Mouse (Mus musculus): ENCODE measurements at regions not wholly inside any gene's neighbourhood (a gene's known extent, or its start where the extent isn't known, plus 50 kb on each side); places are given as distances from the start of the nearest gene placed in this dataset.

DNA sequence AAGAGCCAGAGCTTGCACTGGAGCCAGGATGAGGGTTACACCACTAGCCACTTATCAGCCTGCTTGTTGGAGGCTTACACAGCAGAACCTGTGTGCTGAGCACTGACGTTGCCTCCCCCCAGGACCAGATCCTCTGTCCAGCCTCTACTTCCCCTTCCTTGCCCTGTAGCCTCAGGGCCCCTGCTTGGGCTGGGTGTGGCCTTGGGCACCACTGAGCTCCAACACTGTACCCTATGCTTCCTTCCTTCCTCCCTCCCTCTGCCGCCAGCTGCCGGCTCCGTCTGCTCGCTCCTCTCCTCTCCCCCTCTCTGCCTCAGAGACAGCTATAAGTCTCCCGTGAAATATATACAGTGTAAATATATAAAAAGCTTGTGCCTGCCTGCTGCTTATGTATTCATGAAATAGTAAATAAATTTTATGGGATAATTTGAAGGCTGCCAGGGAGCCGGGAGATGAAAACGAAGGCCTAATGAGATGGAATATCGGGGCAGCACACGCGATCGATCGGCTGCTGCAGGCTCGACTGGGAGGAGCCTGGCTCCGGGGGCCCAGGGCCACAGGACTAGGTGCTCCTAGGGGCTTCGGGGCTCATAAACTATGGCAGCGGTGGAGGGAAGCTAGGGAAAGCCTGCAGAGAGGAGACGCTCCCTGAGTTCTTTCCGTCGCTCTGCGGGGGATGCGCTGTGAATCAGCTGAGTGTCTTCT is 135.6 kb downstream of the Rbm19 start:
- DNase-seq = no peak

DNA sequence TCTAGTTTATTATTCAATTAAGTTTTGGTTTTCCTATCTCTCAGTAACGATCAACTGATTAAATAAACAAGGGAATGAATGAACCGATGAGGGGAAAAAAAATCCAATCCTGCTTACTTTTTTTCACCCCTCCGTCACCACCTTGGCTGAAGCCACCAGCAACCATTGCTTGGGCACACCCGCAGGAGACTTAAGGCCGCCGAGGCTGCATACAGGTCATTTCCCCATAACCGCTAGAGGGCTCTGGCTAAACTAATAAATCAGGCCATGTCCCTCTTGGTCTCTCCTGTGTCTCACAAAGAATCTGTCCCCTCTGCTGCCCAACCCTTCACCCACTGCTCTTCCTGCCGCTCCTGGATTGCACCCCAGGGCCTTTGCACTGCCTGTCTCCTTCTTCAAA is 136.3 kb downstream of the Rbm19 start:
- no peak for DNase-seq

DNA sequence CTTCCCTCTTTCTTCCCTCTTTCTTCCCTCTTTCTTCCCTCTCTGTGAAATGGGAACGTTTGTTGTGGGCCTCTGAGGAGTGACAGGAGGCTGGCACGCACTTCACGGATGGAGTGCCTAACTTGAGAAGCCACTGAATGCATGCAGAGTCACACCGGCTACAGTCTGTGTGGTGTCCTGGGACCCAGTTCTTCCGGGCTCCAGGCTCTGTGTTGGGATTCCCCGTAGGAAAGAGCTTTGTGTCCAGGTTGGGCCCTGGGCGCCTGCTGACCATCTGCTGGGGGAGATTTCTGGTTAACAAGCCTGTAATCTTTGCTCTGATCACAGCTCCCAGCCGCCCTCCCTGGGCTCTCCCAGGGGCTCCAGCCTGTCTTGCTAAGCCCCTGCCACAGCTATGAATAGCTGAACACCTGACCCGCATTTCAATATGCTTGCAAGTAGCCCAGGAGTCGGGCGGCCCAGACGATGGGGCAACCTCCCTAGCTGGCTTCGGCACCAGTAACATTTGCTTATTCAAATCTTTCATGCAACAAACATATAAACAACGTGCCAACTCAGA is 146.5 kb downstream of the Rbm19 start:
- DNase-seq = no peak

DNA sequence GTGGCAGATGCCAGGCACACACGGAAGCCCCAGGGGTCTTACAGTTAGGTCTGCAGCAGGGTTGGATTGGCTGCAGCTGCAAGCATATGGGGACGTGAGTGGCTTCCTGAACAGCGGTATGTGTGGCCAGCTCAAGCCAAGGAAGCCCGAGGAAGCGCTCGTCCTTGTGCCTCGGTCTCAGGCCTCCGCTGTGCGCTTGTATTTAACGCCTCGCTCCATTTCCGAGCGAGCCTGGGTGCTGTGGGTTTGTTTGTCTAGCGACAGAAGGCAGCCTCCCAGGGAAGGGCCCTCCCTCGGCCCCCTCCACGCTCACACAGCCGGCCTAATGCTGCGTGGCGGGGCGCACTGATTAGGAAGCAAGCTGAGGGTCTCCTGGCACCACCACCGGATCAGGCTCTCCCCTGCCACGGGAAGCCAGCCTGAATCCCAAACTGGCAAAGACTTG is 153.2 kb downstream of the Rbm19 start:
- no peak for DNase-seq

DNA sequence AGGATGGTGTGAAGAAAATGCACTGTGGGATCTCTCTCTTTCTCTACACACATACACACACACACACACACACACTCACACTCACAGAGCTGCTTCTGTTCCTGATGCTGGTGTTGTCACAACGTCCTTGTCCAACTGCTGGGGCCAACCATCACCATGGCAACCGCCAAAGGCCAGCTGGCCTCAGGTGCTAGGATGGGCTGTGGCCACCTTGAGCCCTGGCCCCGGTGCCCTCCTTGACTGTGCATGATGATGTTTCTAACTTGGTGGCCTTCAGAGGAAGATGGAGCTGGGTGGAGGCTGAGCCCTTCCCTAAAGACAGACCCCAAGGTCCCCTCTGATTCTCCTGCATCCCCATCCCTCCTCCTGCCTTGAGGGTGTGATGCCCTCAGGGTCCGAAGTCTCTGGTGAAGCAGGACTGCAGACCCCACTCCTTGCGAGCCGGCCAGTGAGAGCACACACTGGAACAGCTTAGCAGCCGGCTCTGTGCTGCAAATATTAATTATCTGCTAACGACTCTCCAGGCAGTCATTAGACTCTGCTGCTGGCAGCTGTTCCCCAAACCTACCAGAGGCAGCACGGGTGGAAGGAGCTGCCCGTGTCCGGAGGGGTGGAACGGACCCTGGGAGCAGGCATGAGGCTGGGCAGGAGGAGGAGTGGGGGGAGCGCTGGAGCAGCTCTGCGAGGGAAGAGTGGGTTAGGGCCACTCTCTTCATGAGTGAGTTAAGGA is 154.8 kb downstream of the Rbm19 start:
- no peak for DNase-seq

DNA sequence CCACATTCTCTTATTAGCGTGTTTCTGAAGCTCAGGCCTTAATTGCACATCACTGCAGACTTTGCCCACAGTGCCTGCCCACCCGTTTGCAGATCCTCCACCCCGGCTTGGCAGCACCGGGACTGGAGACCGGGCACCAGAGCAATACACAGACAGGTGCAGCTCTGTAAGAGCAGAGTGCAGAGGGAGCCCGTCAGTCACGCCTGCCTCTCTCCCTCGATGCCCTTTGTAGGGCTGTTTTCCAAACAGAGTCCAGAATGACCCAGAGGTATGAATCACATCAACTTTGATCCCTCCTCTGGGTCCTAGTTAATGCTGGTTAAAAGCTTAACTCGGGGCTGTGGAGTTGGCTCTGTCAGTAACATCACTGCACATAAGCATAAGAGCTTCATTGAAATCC is 155.3 kb upstream of the Lhx5 start:
- no peak for DNase-seq

DNA sequence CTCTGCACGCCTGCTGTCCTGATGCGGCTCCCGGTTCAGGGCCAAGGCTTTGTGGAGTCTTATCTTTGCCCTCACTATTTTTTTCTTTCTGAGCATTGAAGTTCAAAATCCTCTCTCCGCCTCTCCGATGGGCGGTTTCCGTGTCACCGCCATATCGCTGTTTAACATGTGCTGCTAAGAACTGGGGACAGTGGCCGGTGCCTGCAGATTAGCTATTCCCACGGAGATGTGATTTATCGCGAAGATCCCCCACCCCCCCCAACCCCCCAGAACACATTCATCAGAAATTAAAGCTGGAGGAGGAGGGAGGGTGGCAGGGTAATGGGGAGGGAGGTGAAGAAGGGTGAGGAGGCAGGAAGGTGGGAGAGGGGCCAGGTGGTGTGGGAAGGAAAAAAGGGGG is 151.2 kb upstream of the Lhx5 start:
- no peak for DNase-seq

DNA sequence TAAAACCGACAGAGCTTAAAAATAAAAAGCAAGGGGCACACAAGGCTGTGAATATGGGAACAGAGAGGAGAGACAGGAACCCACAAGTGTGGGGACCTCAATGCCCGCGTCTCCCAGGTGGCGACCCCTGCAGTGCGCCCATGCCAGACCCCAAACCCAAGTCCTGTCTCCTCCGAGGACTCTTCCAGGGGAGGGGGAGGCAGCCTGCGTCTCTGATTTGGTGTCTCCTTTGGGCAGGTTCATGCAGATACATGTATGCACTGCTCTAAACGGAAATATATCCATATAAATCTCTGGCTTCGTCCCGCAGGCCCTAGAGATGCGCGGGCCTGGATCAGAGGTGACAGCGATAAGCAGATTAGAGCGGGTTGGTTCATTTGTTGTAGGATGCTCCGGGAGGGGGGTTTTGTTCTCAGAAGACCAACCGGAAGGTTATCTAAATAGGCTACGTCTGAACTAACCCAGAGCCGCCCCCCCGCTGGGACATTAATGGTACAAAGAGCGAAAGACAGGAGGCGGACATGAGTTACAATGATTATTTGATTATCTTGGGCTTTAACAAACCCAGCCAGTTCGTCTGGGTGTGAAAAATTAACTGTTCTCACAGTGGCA is 150.4 kb upstream of the Lhx5 start:
- DNase-seq = no peak

DNA sequence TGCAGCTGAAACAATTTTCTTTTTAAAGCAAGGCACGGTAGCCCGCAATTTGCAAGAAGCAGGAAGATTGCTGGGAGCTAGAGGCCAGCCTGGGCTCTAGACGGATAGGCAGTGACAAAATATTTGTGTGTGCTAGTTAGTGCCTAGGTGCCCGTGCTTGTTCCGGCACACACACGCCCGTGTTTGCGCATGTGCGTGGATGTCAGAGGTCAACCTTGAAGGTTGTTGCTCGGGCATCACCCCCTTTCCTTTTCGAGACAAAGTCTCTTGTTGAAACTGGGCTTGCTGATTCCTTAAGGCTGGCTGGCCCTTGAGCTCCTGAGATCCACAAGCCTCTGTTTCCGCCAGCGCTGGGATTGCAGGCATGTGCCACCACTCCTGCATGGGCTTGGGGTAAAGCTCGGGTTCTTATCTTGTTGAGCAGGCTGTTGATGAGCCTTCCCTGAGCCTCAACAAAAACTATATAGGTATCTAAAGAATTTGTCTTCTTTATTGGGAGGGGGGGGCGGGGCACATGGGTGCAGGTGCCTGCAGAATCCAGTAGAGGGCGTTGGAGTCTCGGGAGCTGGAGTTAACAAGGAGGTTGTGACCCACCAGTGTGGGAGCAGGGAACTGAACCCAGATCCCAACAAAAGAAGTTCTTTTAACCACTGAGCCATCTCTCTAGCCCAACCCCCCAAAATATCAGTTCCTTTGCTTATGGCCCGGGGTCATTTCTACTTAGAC is 149.5 kb upstream of the Lhx5 start:
- DNase-seq = no peak

DNA sequence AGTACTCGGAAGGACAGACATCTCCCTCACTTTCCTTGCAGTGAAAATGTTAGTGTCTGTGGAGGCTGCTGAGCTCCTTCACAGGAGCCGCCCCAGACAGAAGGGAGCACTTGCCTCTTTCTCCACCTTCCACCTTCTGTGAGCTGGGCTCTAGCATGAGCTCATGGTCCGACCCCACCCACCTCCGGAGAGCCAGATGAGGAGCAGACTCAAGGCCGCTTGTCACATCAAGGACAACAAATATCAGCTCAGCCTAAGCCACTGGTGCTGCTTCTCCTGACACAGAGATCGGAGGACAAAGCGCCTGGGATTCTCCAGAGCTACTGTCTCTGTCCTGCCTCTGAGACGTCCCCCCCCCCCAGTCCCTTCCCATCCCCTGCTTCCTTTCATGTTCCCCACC is 146.9 kb upstream of the Lhx5 start:
- DNase-seq = no peak

DNA sequence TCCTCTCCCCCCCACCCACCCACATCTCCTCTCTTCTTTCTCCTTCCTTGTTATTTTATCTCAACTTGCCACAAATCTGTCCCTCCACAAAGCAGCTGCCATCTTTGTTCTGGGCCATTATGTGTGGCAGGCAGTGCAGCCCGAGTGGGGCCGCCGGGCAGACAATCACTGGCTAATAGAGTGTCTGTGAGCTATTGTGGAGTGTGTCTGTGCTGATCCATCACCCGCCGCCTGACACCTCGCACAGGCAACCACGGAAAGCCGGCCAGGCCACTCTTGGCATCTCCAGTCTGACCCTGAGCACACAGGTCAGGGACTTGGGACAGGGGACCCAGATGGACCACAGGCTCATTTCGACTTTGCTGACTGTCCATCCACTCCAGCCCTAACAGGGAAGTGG is 146.5 kb upstream of the Lhx5 start:
- DNase-seq = no peak

DNA sequence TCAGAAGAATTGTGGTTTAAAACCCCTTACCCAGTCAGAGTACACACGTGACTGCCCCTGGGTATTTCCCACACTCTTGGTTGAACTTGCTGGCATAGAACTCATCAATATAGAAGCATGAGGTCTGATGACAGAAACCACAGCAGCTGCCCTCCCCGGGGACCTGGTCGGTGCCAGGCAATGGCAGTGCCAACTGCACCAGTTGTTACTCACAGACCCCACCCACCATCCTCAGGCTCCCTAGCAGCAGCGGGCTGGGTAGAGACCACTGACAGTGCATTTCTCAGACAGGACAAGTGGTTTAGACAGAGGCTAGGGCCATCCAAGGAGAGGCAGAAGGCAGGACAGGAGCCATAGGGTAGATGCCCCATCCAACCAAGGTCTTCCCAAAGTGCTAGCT is 144.7 kb upstream of the Lhx5 start:
- peak; percentile 48 for DNase-seq

DNA sequence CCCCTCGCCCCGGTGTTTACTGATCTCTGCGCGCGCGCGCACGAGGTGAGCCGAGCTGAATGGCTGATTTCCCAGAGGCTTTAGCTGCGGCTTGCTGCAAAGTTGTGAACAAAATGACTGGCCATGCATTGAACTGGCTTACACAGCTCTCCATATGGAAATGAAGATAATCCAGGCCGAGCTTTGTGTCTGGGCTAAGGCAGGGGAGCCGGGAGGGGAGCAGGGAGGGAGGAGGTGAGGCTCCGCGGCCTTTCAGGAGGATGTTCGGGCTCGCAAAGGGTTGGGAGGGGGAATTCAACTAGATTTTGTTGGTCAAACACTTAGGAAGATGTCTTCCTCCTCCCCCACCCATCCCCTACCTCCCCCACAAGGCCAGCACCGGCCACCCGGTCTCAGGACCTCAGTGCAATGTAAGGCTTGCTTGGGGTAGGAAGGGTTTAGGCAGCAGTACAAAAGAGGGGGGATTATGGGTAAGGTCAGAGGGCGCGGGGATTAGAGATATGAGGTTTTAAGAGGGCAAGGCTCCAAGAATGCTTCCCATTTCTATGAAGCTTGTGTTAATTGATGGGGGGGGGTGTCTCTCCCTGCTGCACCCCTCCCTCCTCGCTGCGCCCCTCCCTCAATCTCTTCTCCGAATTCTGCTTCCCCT is 143.3 kb upstream of the Lhx5 start:
- DNase-seq = no peak

DNA sequence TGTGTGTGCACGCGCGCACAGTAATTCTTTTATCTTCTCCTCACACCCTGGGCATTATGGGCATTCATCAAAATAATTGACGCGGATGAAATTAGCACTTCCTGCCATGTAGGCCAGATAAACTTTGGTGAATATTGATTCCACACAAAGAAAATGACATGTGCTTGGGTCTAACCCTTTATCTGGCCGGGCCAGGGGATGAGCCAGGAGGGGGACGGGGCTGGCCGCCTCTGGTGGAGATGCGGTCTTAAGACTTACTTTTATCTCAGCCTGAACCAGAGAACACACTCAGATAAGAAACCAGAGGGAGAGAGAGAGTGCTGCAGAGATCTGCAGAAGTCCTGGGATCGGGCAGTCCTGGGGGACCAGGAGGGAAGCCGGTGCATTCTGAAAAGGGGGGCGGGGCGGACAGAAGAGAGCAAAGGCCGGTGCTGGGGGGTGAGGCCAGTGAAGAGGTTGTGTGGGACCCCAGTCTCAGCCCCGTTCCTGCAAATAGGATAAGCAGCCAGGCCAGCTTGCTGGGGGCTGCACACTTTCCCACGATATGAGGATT is 136.9 kb upstream of the Lhx5 start:
- DNase-seq = no peak

DNA sequence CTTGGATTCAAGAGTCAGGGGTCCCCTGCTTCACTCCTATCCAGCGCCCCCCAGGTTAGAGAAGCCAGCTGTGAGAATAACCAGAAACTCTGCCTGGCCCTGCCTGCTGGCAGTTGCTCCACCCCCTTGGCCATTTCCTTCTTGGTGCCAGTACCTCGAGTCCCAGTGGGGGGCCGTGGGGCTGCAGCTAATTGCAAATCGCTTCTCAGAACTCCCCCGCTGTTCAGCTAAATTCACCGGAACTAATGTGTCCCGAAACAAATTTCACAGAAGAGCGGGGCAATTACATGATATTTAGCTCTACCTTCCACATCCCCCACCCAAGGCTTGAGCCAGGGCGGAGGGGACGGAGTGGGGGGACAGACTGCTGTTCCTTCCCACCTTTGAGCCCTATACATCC is 134.3 kb upstream of the Lhx5 start:
- DNase-seq = no peak

DNA sequence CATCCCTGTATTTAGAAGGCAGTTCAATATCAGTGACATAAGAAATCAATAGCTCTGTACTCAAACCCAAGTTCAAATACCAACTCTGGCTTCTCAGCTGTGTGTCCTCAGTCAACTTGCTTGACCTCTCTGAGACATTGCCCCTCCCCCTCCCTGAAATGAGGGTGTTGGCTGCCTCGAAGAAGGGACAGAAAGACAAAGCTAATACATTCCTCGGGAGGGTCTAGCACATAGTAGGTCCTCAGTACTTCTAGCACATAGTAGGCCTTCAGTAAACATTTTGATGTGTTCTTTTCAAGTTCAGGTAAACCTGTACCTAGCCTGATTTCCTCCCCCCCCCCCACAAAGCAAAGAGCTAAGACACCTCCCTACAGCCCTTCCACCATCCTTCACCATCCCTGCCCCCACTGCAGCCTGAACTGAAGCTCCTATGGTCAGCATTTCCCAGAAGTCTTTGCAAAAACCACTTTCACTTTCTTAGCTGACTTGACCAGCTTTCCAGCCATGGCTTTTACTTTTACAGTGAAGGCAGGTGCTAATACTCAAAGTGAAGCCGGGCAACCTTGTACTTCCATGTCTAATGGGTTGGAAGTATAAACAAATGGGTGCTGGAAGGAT is 133.7 kb upstream of the Lhx5 start:
- DNase-seq = no peak

DNA sequence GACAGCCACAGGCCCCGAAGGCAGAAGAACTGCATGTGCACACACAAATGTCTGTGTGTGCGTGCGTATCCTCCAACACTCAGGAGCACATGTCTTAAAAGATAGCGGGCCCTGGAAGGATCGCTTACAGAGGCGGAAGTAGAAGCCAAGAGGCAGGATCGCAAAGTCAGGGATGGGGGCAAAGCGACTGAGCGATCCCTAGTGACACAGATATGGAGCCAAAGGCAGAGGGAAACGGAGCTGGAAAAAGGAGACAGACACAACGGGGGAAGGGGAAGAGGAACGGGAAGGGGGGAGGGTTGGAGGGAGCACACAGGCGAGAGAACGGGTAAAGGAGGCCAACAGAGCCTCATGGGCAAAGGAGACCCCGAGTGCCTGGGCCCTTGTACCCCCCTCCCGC is 129.8 kb upstream of the Lhx5 start:
- no peak for DNase-seq

DNA sequence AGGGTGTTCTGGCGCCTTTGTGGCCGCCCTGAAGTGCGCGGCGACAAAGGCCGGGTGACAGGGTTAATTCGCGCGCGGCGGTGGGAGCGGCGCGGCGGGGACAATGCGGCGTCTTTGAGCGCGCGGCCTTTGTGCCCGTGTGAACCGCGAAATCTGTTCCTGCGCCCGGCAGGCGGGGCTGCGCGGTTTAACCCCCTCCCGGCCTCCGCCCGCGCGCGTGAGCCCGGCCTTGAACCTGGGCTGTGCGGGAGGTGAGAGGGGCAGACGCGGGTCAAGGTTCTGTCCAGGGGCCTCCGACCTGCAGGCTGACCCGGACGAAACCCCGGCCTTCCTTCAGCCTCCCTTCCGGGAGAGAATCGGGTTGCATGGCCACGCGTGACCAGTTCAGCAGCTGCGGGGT is 129.2 kb upstream of the Lhx5 start:
- DNase-seq = no peak

DNA sequence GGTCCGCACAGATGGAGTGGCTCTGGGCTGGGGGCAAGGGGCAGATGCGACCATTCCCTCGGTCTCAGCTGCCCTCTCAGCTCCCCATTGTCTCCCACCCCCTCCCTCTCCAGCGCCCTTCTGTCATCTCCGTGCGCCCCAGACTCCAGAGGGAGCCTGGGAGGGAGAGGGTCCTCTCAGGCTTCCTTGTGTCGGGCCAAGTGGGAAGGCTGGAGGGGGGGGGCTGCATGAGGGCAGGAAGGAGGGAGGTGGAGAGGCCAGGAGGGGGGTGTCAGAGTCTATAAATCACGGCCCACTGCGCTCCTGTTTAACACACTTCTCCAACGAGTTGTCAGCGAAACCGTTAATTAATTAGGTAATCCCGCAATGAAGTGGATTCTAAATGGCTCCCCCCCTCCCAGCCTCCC is 127.2 kb upstream of the Lhx5 start:
- no peak for DNase-seq

DNA sequence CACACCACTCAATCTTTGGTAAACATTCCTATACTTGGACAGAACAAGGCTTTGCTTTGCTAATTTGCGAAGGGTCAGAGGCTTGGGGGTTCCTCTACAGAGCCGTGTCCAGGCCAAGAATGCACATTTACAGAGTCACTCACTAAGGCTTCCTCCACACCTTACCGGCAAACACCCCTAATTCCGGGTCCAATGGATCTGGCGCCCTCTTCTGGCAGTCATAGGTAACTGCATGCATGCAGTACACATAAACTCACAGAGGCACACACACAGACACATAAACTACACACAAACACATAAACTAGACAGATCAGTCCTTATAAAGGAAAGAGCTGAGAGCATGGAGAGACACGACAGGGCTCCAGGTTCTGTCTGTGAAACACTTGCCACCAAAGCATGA is 119.2 kb upstream of the Lhx5 start:
- DNase-seq = no peak

DNA sequence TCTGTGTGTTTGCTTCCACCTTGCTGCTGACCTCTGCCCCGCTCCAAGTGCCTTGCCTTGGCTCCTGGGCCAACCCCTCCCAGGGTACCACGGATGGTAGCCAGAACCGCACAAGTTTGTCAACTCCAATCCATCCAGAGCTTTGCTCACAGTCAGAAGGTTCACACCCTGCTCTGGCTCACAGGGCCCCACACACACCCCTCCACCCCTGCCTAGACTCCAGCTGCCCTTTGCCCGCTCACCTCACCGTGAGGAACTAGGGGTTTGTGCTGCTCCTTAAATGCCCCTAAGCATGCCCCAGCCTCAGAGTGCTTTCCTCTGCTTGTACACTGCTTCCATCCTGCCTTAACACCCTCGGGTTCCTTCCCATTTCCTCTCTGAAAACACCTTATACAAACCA is 117.5 kb upstream of the Lhx5 start:
- DNase-seq = no peak
